Comparison of ENCODE assay signal across 7 mouse cellular contexts in the genomic region with DNA sequence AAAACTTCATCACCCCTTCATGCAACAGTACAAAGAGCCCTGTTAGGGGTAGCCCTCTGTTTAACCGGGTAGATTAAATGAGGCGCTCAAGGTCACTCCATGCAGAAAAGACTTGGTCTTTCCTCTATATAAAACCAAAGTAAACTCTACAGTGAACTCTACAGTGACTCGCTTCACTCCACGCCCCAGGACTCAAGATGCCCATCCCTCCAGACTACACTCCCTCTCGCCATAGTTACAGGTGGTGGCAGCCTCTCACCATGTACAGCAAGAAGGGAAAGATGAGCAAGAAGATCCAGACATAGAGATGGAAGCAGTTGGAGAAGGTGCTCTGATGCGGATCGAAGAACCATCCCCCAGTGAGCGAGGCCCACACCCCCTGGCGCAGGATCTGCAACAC. TPM values are rescaled to one million over a fixed set of nuclear protein-coding genes. Genes with fewer than 3 reads are reported as not detected.
DNase-seq lines count a peak whose midpoint lies in the region; ATAC-seq and TF ChIP-seq lines count a peak whose summit lies in the region.

No protein-coding gene starts in this region.

- H3K27me3 ChIP-seq in lung, postnatal 0 days (replicated peaks; ENCODE audit: insufficient read depth, low read length): no peaks in the 10 kb centered on the region
- no peaks in the 10 kb centered on the region for H3K27me3 ChIP-seq in forebrain, embryonic 10.5 days (ENCODE audit: poor library complexity, severe bottlenecking)
- H3K27me3 ChIP-seq in limb, embryonic 11.5 days (ENCODE audit: control insufficient read depth, insufficient read depth, low read length): no peaks in the 10 kb centered on the region
- H3K27me3 ChIP-seq in small intestine, adult 2 months (ENCODE audit: control insufficient read depth, insufficient read depth, low read length): no peaks in the 10 kb centered on the region

- TF ChIP-seq EP300 in lung, postnatal 0 days (IDR thresholded peaks at IDR 0.05): no peak

- peak overlapping the region; percentile 70 for H3K4me3 ChIP-seq in lung, postnatal 0 days (ENCODE audit: low read depth, low read length)
- H3K4me3 ChIP-seq in forebrain, embryonic 10.5 days: peak overlapping the region; percentile 94
- H3K4me3 ChIP-seq in limb, embryonic 11.5 days (ENCODE audit: low read depth, low read length): peak overlapping the region; percentile 96
- H3K4me3 ChIP-seq in small intestine, adult 2 months (ENCODE audit: low read depth, low read length): peak overlapping the region; percentile 97

- peak overlapping the region; percentile 72 for H3K9ac ChIP-seq in lung, postnatal 0 days (replicated peaks; ENCODE audit: low read depth)
- H3K9ac ChIP-seq in limb, embryonic 11.5 days (ENCODE audit: low read length): peak overlapping the region; percentile 75

- no peak for DNase-seq in lung, postnatal 0 days (ENCODE audit: low spot score)
- DNase-seq in lung, adult 18-20 months: no peak
- DNase-seq in forebrain, embryonic 10.5 days (ENCODE audit: extremely low spot score, low spot score): no peak
- no peak for DNase-seq in limb, embryonic 11.5 days (ENCODE audit: low spot score)
- no peak for DNase-seq in layer of hippocampus, adult 9-10 months (ENCODE audit: low spot score)
- no peak for DNase-seq in cerebellum, adult 18-20 months

- H3K36me3 ChIP-seq in lung, postnatal 0 days (ENCODE audit: insufficient read depth, low read length): peaks cover 15% of the 10 kb centered on the region
- H3K36me3 ChIP-seq in forebrain, embryonic 10.5 days (replicated peaks): peaks cover 72% of the 10 kb centered on the region
- H3K36me3 ChIP-seq in limb, embryonic 11.5 days (ENCODE audit: control insufficient read depth, insufficient read depth, low read length): peaks cover 32% of the 10 kb centered on the region
- peaks cover 41% of the 10 kb centered on the region for H3K36me3 ChIP-seq in small intestine, adult 2 months (ENCODE audit: control insufficient read depth, insufficient read depth, low read length)

- WGBS in lung, postnatal 0 days: 14% methylated on average over 9 of the region's 9 CpGs
- WGBS in forebrain, embryonic 10.5 days: 19% methylated on average over 9 of the region's 9 CpGs
- WGBS in limb, embryonic 11.5 days: 22% methylated on average over 9 of the region's 9 CpGs
- 17% methylated on average over 9 of the region's 9 CpGs for WGBS in small intestine, adult 2 months

- H3K4me1 ChIP-seq in lung, postnatal 0 days (ENCODE audit: insufficient read depth, low read depth, low read length): peaks cover 25% of the 10 kb centered on the region
- peaks cover 49% of the 10 kb centered on the region for H3K4me1 ChIP-seq in forebrain, embryonic 10.5 days
- peaks cover 32% of the 10 kb centered on the region for H3K4me1 ChIP-seq in limb, embryonic 11.5 days (ENCODE audit: control insufficient read depth, insufficient read depth, low read length)
- peaks cover 20% of the 10 kb centered on the region for H3K4me1 ChIP-seq in small intestine, adult 2 months (ENCODE audit: control insufficient read depth, insufficient read depth, insufficient read length, low read length)

- peak overlapping the region; percentile 97; the same call in 1 of the 2 replicates for H3K27ac ChIP-seq in lung, postnatal 0 days (ENCODE audit: low read length)
- H3K27ac ChIP-seq in forebrain, embryonic 10.5 days: peak overlapping the region; percentile 89
- H3K27ac ChIP-seq in limb, embryonic 11.5 days (replicated peaks; ENCODE audit: low read depth, low read length): peak overlapping the region; percentile 83; the same call in 1 of the 2 replicates
- no peak overlapping the region for H3K27ac ChIP-seq in small intestine, adult 2 months (ENCODE audit: insufficient read depth, low read depth, low read length)

- no peak for TF ChIP-seq CTCF in lung, postnatal 0 days (IDR thresholded peaks at IDR 0.05)
- no peak for TF ChIP-seq CTCF in small intestine, adult 2 months (IDR thresholded peaks at IDR 0.05; ENCODE audit: extremely low read depth, insufficient read length, insufficient replicate concordance, low read depth, low read length)

- TF ChIP-seq POLR2A in small intestine, adult 2 months (IDR thresholded peaks at IDR 0.05; ENCODE audit: low read depth, low read length): no peak

- no peaks in the 10 kb centered on the region for H3K9me3 ChIP-seq in lung, postnatal 0 days (ENCODE audit: low read length)
- no peaks in the 10 kb centered on the region for H3K9me3 ChIP-seq in forebrain, embryonic 10.5 days
- H3K9me3 ChIP-seq in limb, embryonic 11.5 days (ENCODE audit: control insufficient read depth, low read length): no peaks in the 10 kb centered on the region

- no peak for ATAC-seq in lung, postnatal 0 days
- no peak for ATAC-seq in limb, embryonic 11.5 days (ENCODE audit: insufficient number of reproducible peaks, low FRiP score, low TSS enrichment, low read depth)

- peak overlapping the region; percentile 99 for H3K4me2 ChIP-seq in lung, postnatal 0 days (replicated peaks; ENCODE audit: low read depth, low read length)
- H3K4me2 ChIP-seq in limb, embryonic 11.5 days (ENCODE audit: low read depth, severe bottlenecking): peak overlapping the region; percentile 99

RNA-seq across cellular contexts. Expression of a gene that starts 0.8 kb away (rescaled TPM):
- 36.8 and 36.9 TPM in 2 replicates for polyA plus RNA-seq in lung, postnatal 0 days (2015; fragmentation: Nextera tagmentation; extraction: Ambion mirVana)
- 26.3 and 30.1 TPM in 2 replicates for polyA plus RNA-seq in forebrain, embryonic 10.5 days (2016; fragmentation: Nextera tagmentation; extraction: Ambion mirVana)
- 14.9 and 17.4 TPM in 2 replicates for polyA plus RNA-seq in limb, embryonic 11.5 days (2014; fragmentation: Nextera tagmentation; extraction: Ambion mirVana)
- polyA plus RNA-seq in small intestine, adult 2 months (2012; rRNA removed): 65.8 and 169 TPM in 2 replicates

RNA-seq across cellular contexts. Expression of a gene that starts 1.0 kb away (rescaled TPM):
- 11.3 and 12.9 TPM in 2 replicates for polyA plus RNA-seq in lung, postnatal 0 days (2015; fragmentation: Nextera tagmentation; extraction: Ambion mirVana)
- polyA plus RNA-seq in forebrain, embryonic 10.5 days (2016; fragmentation: Nextera tagmentation; extraction: Ambion mirVana): 26.8 and 27.1 TPM in 2 replicates
- polyA plus RNA-seq in limb, embryonic 11.5 days (2014; fragmentation: Nextera tagmentation; extraction: Ambion mirVana): 29.1 and 32.2 TPM in 2 replicates
- 85.4 and 150 TPM in 2 replicates for polyA plus RNA-seq in small intestine, adult 2 months (2012; rRNA removed)

RNA-seq across cellular contexts. Expression of a gene that starts 16.4 kb away (rescaled TPM):
- polyA plus RNA-seq in lung, postnatal 0 days (2015; fragmentation: Nextera tagmentation; extraction: Ambion mirVana): 0.87 and 1.3 TPM in 2 replicates
- 0.19 TPM in 1 of 2 replicates, not detected in the other for polyA plus RNA-seq in forebrain, embryonic 10.5 days (2016; fragmentation: Nextera tagmentation; extraction: Ambion mirVana)
- not detected in 2 replicates for polyA plus RNA-seq in limb, embryonic 11.5 days (2014; fragmentation: Nextera tagmentation; extraction: Ambion mirVana)
- 0.57 TPM in 1 of 2 replicates, not detected in the other for polyA plus RNA-seq in small intestine, adult 2 months (2012; rRNA removed)

RNA-seq across cellular contexts. Expression of a gene that starts 24.2 kb away (rescaled TPM):
- polyA plus RNA-seq in lung, postnatal 0 days (2015; fragmentation: Nextera tagmentation; extraction: Ambion mirVana): 32.6 and 38.2 TPM in 2 replicates
- polyA plus RNA-seq in forebrain, embryonic 10.5 days (2016; fragmentation: Nextera tagmentation; extraction: Ambion mirVana): 20.9 and 21.1 TPM in 2 replicates
- polyA plus RNA-seq in limb, embryonic 11.5 days (2014; fragmentation: Nextera tagmentation; extraction: Ambion mirVana): 19.0 and 19.4 TPM in 2 replicates
- 35.1 and 54.0 TPM in 2 replicates for polyA plus RNA-seq in small intestine, adult 2 months (2012; rRNA removed)

RNA-seq across cellular contexts. Expression of a gene that starts 38.4 kb away (rescaled TPM):
- polyA plus RNA-seq in lung, postnatal 0 days (2015; fragmentation: Nextera tagmentation; extraction: Ambion mirVana): 19.3 and 21.6 TPM in 2 replicates
- polyA plus RNA-seq in forebrain, embryonic 10.5 days (2016; fragmentation: Nextera tagmentation; extraction: Ambion mirVana): 6.6 and 8.4 TPM in 2 replicates
- 5.8 and 6.1 TPM in 2 replicates for polyA plus RNA-seq in limb, embryonic 11.5 days (2014; fragmentation: Nextera tagmentation; extraction: Ambion mirVana)
- 62.1 and 100 TPM in 2 replicates for polyA plus RNA-seq in small intestine, adult 2 months (2012; rRNA removed)
